Mouse (Mus musculus) spleen, adult 2 months (tissue): ENCODE results near the gene Ptcra.

Source experiments
- CTCF ChIP-seq: fragments of 200-500 bp; IDR thresholded peaks from 2 replicates; pipeline ENCODE4 v1.5.1; 2011; ENCODE audit warnings: mild to moderate bottlenecking, inconsistent platforms; ENCODE audit not compliant: insufficient read depth, insufficient read length, insufficient replicate concordance; ENCODE audit errors: extremely low read depth
- POLR2A ChIP-seq: fragments of 200-500 bp; IDR thresholded peaks from 2 replicates; pipeline ENCODE4 v1.6.1; 2011; ENCODE audit warnings: low read depth, low read length, inconsistent platforms

DNA sequence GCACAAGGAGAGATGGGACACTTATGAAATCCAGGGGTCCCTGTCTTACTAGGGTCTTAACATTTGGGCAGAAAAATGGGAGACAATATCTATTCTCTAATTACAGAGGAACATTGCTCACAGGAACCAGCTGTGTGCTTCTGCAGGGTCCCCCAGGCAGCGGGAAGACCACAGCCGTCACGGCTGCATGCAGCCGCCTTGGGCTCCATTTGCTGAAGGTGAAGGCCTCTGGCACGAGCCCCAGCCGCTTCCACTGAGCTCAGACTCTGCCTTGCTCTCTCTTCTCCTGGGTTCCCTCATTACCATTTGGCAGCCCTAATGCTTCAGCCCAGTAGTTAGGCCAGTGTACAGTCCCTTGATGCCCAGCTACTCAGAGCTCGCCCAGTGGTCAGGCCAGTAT lies 42.4 kb downstream of the Ptcra start:
- TF ChIP-seq CTCF (no peak), POLR2A (no peak)
